Mouse (Mus musculus): ENCODE measurements around the gene Psors1c2. TPM values are rescaled to one million over a fixed set of nuclear protein-coding genes. Genes with fewer than 3 reads are reported as not detected.
A peak's percentile ranks its signal among the peaks of the same experiment; 100 is the strongest.

The Psors1c2 gene
- polyA plus RNA-seq, 1 experiment from 2014 or later: 0.61 TPM

DNA sequence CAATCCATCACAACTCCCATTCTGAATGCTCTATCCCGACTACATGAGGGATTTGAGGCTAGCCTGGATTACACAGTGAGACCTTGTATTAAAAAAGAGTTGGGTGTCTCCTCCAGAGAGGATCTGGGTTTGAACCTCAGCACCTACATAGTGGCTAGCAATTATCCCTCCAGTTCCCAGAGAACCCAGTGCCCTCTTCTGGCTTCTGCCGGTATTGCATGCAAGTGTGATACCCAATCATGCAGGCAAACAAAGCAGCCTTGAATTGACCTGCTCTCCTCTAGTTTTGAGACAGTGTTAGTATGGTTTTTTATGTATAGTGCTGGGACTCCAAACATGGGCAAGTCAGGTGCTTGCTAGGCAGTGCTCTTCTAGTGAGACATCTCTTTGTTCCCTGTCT is 19.1 kb upstream of the Psors1c2 start:
- no peak overlapping the region for H3K27ac ChIP-seq (replicated peaks; ENCODE audit: low read depth, low read length)
- H3K36me3 ChIP-seq (ENCODE audit: control insufficient read depth, insufficient read depth, low read length): no peaks in the 10 kb centered on the region
- no peaks in the 10 kb centered on the region for H3K9me3 ChIP-seq (ENCODE audit: control insufficient read depth, low read length)
- no peak overlapping the region for H3K9ac ChIP-seq (replicated peaks; ENCODE audit: low read length)
- WGBS: 10% methylated on average over 2 of the region's 2 CpGs
- no peak overlapping the region for H3K4me3 ChIP-seq (replicated peaks; ENCODE audit: low read depth, low read length)
- H3K4me2 ChIP-seq (ENCODE audit: low read length): no peak overlapping the region
- H3K4me1 ChIP-seq (ENCODE audit: control insufficient read depth, insufficient read depth, low read length): peaks cover 14% of the 10 kb centered on the region
- no peak for ATAC-seq (ENCODE audit: low FRiP score, low TSS enrichment)
- no peaks in the 10 kb centered on the region; the same call in 1 of the 2 replicates for H3K27me3 ChIP-seq (ENCODE audit: control insufficient read depth, insufficient read depth, low read length)
- peak; percentile 77 for DNase-seq

DNA sequence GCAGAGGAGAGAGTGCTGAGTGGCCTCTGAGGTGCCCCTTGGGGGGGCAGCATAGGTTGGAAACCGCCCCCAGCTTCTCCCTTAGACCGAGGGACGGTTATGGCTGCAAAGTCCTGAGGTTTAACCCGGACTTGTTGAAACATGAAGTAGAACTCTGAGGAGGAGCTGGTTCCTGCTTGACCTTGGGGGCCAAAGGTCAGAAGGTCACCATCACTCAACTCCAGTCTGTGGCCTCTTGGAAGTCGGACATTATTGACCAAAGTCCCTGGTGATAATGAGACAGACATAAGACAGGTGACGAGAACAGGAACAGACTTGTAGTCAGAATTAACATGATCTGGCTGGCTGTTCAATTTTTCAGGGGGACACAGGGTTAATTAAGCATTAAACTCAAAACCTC is 18.2 kb upstream of the Psors1c2 start:
- H3K27ac ChIP-seq (replicated peaks; ENCODE audit: low read depth, low read length): no peak overlapping the region
- no peak for ATAC-seq (ENCODE audit: low FRiP score, low TSS enrichment)
- WGBS: 50% methylated on average over 6 of the region's 6 CpGs
- no peak overlapping the region for H3K9ac ChIP-seq (replicated peaks; ENCODE audit: low read length)
- H3K27me3 ChIP-seq (ENCODE audit: control insufficient read depth, insufficient read depth, low read length): no peaks in the 10 kb centered on the region; the same call in 1 of the 2 replicates
- H3K36me3 ChIP-seq (ENCODE audit: control insufficient read depth, insufficient read depth, low read length): no peaks in the 10 kb centered on the region
- H3K9me3 ChIP-seq (ENCODE audit: control insufficient read depth, low read length): no peaks in the 10 kb centered on the region
- H3K4me2 ChIP-seq (ENCODE audit: low read length): peak overlapping the region; percentile 75
- DNase-seq: no peak
- peaks cover 14% of the 10 kb centered on the region for H3K4me1 ChIP-seq (ENCODE audit: control insufficient read depth, insufficient read depth, low read length)
- no peak overlapping the region for H3K4me3 ChIP-seq (replicated peaks; ENCODE audit: low read depth, low read length)

DNA sequence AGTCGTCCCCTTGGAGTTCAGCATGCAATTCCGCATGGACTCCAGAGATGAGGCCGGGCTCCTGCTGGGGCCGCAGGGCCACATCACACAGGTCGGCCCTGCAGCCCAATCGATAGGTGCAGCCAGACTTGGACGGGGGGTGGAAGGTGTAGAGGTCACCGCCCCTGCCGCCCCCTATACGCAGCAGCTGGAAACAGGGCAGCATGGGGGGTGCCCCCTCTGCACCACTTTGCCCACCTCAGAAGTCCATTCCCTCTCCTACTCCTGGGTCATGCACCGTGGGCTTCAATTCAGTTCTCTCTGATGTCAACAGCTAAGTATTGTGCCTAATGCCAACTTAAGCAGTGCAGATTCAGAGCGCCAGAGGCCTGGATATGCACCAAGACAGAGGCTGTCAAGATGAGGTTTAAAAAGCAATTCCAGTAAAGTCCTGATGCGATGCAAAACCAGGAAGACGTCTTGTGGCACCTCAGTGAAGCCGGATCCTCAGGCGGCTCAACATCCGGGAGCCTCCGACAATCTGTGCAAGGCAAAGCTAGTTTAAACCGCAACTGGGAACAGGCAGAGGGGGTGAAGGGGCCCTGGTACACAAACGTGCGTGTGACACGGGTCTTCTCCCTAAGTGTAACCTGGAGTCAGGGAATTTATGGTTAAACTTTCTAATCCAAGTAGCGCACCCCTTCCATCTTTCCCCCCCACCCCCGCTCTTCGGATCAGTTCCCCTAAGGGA is 16.9 kb upstream of the Psors1c2 start:
- H3K9me3 ChIP-seq (ENCODE audit: control insufficient read depth, low read length): no peaks in the 10 kb centered on the region
- peak overlapping the region; percentile 50 for H3K4me3 ChIP-seq (replicated peaks; ENCODE audit: low read depth, low read length)
- peak; percentile 52 for DNase-seq

DNA sequence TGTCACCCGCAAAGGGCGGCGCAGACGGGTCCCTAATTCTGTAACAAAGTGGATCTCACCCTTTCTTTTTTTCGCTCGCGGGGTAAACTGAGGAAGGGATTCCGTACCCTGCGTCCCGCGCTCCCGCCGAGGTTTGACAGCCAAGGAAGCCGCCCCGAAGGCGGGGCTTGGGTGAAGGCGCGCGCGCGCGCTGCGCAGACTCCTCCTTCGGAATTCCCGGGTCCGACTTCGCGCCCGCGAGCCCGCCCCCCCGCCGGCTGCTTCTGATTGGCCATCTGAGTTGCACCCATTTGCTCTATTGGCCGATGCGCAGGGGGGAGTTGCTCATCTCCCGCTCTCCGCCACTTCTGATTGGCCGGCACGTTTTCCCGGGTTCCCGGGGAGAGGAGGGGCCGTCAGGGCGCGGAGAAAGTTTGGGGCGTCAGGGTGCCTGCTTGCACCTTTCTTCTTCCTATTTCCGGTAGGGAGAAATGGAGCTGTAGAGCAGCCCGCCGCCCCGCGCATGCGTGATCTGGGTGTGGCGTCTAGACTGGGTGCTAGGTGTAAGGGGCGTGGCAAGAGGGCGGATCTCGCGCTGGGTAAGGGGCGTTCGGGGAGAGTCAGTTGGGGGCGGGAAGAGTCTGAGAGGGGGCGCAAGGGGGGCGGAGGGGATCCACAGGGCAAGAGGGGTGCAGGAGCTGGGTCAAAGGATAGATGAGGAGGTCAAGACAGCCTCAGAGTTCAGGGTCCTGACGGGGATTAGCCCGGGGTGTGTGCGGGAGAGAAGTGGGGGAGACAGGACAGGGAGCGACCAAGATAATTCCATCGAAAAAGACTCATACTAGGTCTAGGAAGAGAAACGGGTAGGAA is 16.1 kb upstream of the Psors1c2 start, which contains the start of the genes Tcf19 and Cchcr1:
Gene Tcf19, minus strand, starts transcription at position 173 of the 849 bp plus-strand sequence.
Gene Cchcr1, plus strand, starts transcription at position 449 of the 849 bp plus-strand sequence.
- Histone ChIP-seq H3K36me3 (ENCODE audit: control insufficient read depth, insufficient read depth, low read length) (no peaks in the 10 kb centered on the region), H3K9ac (replicated peaks; ENCODE audit: low read length) (peak within 1 kb of the TSS; percentile 45), H3K27me3 (ENCODE audit: control insufficient read depth, insufficient read depth, low read length) (no peaks in the 10 kb centered on the region; the same call in 1 of the 2 replicates), H3K4me1 (ENCODE audit: control insufficient read depth, insufficient read depth, low read length) (peaks cover 14% of the 10 kb centered on the region), H3K4me2 (ENCODE audit: low read length) (peak within 1 kb of the TSS; percentile 75), H3K4me3 (replicated peaks; ENCODE audit: low read depth, low read length) (peak within 1 kb of the TSS; percentile 50), H3K27ac (replicated peaks; ENCODE audit: low read depth, low read length) (no peak within 1 kb of the TSS), H3K9me3 (ENCODE audit: control insufficient read depth, low read length) (no peaks in the 10 kb centered on the region)
- 1% methylated on average over 67 of the region's 67 CpGs for WGBS
- ATAC-seq (ENCODE audit: low FRiP score, low TSS enrichment) (peak; percentile 94), DNase-seq (peak; percentile 97)

More for the DNA sequence above, 16.9 kb upstream of the Psors1c2 start:
- H3K4me1 ChIP-seq (ENCODE audit: control insufficient read depth, insufficient read depth, low read length): peaks cover 14% of the 10 kb centered on the region
- no peaks in the 10 kb centered on the region for H3K36me3 ChIP-seq (ENCODE audit: control insufficient read depth, insufficient read depth, low read length)
- H3K27me3 ChIP-seq (ENCODE audit: control insufficient read depth, insufficient read depth, low read length): no peaks in the 10 kb centered on the region; the same call in 1 of the 2 replicates
- 7% methylated on average over 25 of the region's 25 CpGs for WGBS
- H3K4me2 ChIP-seq (ENCODE audit: low read length): peak overlapping the region; percentile 75
- peak; percentile 24; the same call in 1 of the 2 replicates for ATAC-seq (ENCODE audit: low FRiP score, low TSS enrichment)
- H3K27ac ChIP-seq (replicated peaks; ENCODE audit: low read depth, low read length): no peak overlapping the region
- peak overlapping the region; percentile 45 for H3K9ac ChIP-seq (replicated peaks; ENCODE audit: low read length)

DNA sequence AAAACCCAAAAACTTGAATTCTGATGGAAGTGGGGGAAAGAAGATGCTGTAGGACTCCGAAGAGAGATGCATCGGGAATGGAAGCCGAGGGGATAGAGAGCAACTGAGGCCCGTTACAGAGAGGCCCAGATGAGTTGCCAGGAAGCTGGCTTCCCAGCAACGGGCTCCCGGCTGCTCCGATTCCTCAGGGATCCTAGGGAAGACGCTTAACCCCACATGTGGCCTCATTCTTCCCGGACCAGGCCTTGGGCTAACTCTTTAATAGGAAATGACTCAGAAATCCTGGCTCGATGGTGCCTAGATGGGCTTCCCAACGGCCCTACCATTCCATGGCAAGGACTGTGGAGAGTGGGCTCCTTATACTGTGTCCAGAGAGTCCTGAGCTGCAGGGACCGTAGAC is 15.5 kb upstream of the Psors1c2 start:
- Histone ChIP-seq H3K9ac (replicated peaks; ENCODE audit: low read length) (peak overlapping the region; percentile 9; the same call in 1 of the 2 replicates), H3K27me3 (ENCODE audit: control insufficient read depth, insufficient read depth, low read length) (no peaks in the 10 kb centered on the region; the same call in 1 of the 2 replicates), H3K4me2 (ENCODE audit: low read length) (peak overlapping the region; percentile 75), H3K4me3 (replicated peaks; ENCODE audit: low read depth, low read length) (peak overlapping the region; percentile 50), H3K27ac (replicated peaks; ENCODE audit: low read depth, low read length) (no peak overlapping the region), H3K4me1 (ENCODE audit: control insufficient read depth, insufficient read depth, low read length) (peaks cover 14% of the 10 kb centered on the region), H3K9me3 (ENCODE audit: control insufficient read depth, low read length) (no peaks in the 10 kb centered on the region), H3K36me3 (ENCODE audit: control insufficient read depth, insufficient read depth, low read length) (no peaks in the 10 kb centered on the region)
- no peak for ATAC-seq (ENCODE audit: low FRiP score, low TSS enrichment)
- WGBS: 9% methylated on average over 12 of the region's 12 CpGs
- no peak for DNase-seq

DNA sequence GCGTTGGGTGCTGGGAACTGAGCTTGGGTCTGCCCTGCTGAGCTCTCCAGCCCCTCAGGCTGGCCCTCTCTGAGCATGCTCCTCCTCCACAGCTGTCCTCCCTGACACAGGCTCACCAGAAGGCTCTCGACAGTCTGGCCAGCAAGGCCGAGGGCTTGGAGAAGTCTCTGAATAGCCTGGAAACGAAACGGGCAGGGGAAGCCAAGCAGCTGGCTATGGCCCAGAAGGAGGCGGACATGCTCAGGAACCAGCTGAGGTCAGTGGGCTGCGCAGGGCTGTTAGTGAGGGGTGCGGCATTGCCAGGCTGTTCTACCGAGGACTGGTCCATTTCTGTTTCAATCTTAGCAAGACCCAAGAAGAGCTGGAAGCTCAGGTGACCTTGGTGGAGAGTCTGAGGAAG is 8.6 kb upstream of the Psors1c2 start:
- Histone ChIP-seq H3K36me3 (ENCODE audit: control insufficient read depth, insufficient read depth, low read length) (0 out of 2 replicates have a peak, but pooled peaks cover 7% of the 10 kb centered on the region), H3K27me3 (ENCODE audit: control insufficient read depth, insufficient read depth, low read length) (no peaks in the 10 kb centered on the region), H3K4me2 (ENCODE audit: low read length) (no peak overlapping the region), H3K4me3 (replicated peaks; ENCODE audit: low read depth, low read length) (no peak overlapping the region), H3K9me3 (ENCODE audit: control insufficient read depth, low read length) (no peaks in the 10 kb centered on the region), H3K27ac (replicated peaks; ENCODE audit: low read depth, low read length) (no peak overlapping the region), H3K9ac (replicated peaks; ENCODE audit: low read length) (no peak overlapping the region), H3K4me1 (ENCODE audit: control insufficient read depth, insufficient read depth, low read length) (no peaks in the 10 kb centered on the region)
- WGBS: 82% methylated on average over 9 of the region's 9 CpGs
- ATAC-seq (ENCODE audit: low FRiP score, low TSS enrichment) (no peak), DNase-seq (no peak)

DNA sequence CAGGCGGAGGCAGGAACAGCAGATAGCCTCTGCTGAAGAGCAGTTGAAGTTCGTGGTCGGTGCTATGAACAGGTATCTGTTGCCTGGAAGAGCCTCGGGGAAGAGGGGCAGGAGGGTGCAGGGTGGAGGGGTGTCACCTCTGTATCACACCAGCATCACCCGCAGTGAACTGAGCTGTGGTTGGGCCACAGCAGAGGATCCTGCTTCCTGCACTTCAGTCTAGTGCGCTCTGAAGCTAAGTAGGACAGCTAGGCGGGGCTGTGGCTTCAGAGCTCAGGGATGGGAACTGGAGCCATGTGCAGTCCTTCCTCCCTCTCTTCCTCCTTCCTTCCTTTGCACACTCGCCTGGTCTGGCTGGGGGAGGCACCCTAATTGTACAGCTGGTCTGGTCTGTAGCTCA is 6.4 kb upstream of the Psors1c2 start:
- no peak overlapping the region for H3K9ac ChIP-seq (replicated peaks; ENCODE audit: low read length)
- H3K4me3 ChIP-seq (replicated peaks; ENCODE audit: low read depth, low read length): no peak overlapping the region
- H3K9me3 ChIP-seq (ENCODE audit: control insufficient read depth, low read length): no peaks in the 10 kb centered on the region
- no peaks in the 10 kb centered on the region for H3K27me3 ChIP-seq (ENCODE audit: control insufficient read depth, insufficient read depth, low read length)
- ATAC-seq (ENCODE audit: low FRiP score, low TSS enrichment) (no peak), DNase-seq (no peak)
- 80% methylated on average over 8 of the region's 8 CpGs for WGBS
- 0 out of 2 replicates have a peak, but pooled peaks cover 7% of the 10 kb centered on the region for H3K36me3 ChIP-seq (ENCODE audit: control insufficient read depth, insufficient read depth, low read length)
- no peaks in the 10 kb centered on the region for H3K4me1 ChIP-seq (ENCODE audit: control insufficient read depth, insufficient read depth, low read length)
- H3K27ac ChIP-seq (replicated peaks; ENCODE audit: low read depth, low read length): no peak overlapping the region
- H3K4me2 ChIP-seq (ENCODE audit: low read length): no peak overlapping the region

DNA sequence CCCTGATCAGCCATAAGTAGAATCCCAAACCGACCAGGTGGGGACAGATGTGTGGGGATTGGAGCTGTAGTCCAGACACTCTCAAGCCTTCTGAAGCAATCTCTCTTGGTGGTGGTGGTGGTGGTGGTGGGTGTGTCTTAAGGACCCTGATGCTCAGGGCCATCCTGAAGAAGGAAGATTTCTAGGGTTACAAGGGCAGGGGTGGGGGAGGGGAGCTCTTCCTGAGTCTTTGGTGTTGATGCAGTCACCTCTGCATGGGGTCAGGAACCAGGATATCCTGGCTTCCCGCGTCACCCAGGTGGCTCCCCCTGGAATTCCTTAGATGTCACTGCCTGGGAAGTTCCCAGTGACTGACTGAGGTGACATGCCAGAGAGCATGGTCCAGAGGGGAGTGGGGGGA is 641 bp upstream of the Psors1c2 start:
- Histone ChIP-seq H3K4me2 (ENCODE audit: low read length) (no peak overlapping the region), H3K27me3 (ENCODE audit: control insufficient read depth, insufficient read depth, low read length) (no peaks in the 10 kb centered on the region), H3K36me3 (ENCODE audit: control insufficient read depth, insufficient read depth, low read length) (no peaks in the 10 kb centered on the region), H3K4me3 (replicated peaks; ENCODE audit: low read depth, low read length) (no peak overlapping the region), H3K9me3 (ENCODE audit: control insufficient read depth, low read length) (no peaks in the 10 kb centered on the region), H3K27ac (replicated peaks; ENCODE audit: low read depth, low read length) (no peak overlapping the region), H3K4me1 (ENCODE audit: control insufficient read depth, insufficient read depth, low read length) (no peaks in the 10 kb centered on the region), H3K9ac (replicated peaks; ENCODE audit: low read length) (no peak overlapping the region)
- WGBS: 17% methylated on average over 3 of the region's 3 CpGs
- DNase-seq: no peak
- ATAC-seq (ENCODE audit: low FRiP score, low TSS enrichment): no peak

Data from midbrain, embryonic 14.5 days (tissue).